9 mouse cellular contexts compared by ENCODE assay signal in genomic region chr11:50827010-50827953, GRCm38 (mm10). TPM values are rescaled to one million over a fixed set of nuclear protein-coding genes. Genes with fewer than 3 reads are reported as not detected.
A peak's percentile ranks its signal among the peaks of the same experiment; 100 is the strongest.
DNase-seq lines count a peak whose midpoint lies in the region; ATAC-seq and TF ChIP-seq lines count a peak whose summit lies in the region.
"Had no signal": no experiment of that assay in that cellular context is flagged by ENCODE, and none has a peak within 500 bp of the region (broad histone marks: within the 10 kb centered on the region; RNA-seq: fewer than 3 reads in every experiment).

Zfp354c (minus strand) TSS chr11:50827724.

- H3K9me3 ChIP-seq in embryonic facial prominence, embryonic 13.5 days: no peaks in the 10 kb centered on the region
- H3K9me3 ChIP-seq in kidney, embryonic 14.5 days (ENCODE audit: control insufficient read depth, low read length): peaks cover under 1% of the 10 kb centered on the region; the same call in 1 of the 2 replicates
- H3K9me3 ChIP-seq in limb, embryonic 14.5 days (ENCODE audit: control insufficient read depth, low read length): no peaks in the 10 kb centered on the region
- no peaks in the 10 kb centered on the region for H3K9me3 ChIP-seq in midbrain, embryonic 16.5 days (replicated peaks; ENCODE audit: control insufficient read depth, low read length, poor library complexity, severe bottlenecking)

- DNase-seq in 3T3-L1 (ENCODE audit: low read depth, low spot score): peak; percentile 78
- peak; percentile 60 to 78 for DNase-seq in adrenal gland, postnatal 4 days (ENCODE audit: low spot score in 2 of 2)
- peak; percentile 77 to 82 for DNase-seq in heart, adult 9 months (ENCODE audit: low spot score in 2 of 2)
- DNase-seq in limb, embryonic 14.5 days (ENCODE audit: low spot score): peak; percentile 89
- DNase-seq in spleen, postnatal 10 days (ENCODE audit: low spot score in 2 of 2): peak; percentile 47 to 81

- peak; percentile 68; the same call in 1 of the 2 replicates for TF ChIP-seq POLR2A in limb, embryonic 14.5 days (IDR thresholded peaks at IDR 0.05; ENCODE audit: borderline replicate concordance, extremely low read depth, insufficient read depth, insufficient read length)

- peak; percentile 92 for ATAC-seq in embryonic facial prominence, embryonic 13.5 days (ENCODE audit: insufficient number of reproducible peaks, insufficient read depth, low FRiP score, low TSS enrichment, low read depth)
- ATAC-seq in kidney, embryonic 14.5 days (ENCODE audit: low FRiP score, low TSS enrichment): peak; percentile 98
- ATAC-seq in limb, embryonic 14.5 days (ENCODE audit: low FRiP score, low read depth): peak; percentile 96
- ATAC-seq in midbrain, embryonic 16.5 days: peak; percentile 98

- H3K36me3 ChIP-seq in embryonic facial prominence, embryonic 13.5 days: peaks cover 39% of the 10 kb centered on the region
- peaks cover 32% of the 10 kb centered on the region for H3K36me3 ChIP-seq in kidney, embryonic 14.5 days (ENCODE audit: control insufficient read depth, insufficient read depth, low read length)
- H3K36me3 ChIP-seq in limb, embryonic 14.5 days (ENCODE audit: control insufficient read depth, insufficient read depth, low read length): peaks cover 38% of the 10 kb centered on the region
- H3K36me3 ChIP-seq in midbrain, embryonic 16.5 days (ENCODE audit: control insufficient read depth, insufficient read depth, low read length): peaks cover 25% of the 10 kb centered on the region
- H3K36me3 ChIP-seq: G1E had no signal

- H3K4me2 ChIP-seq in embryonic facial prominence, embryonic 13.5 days: peak within 1 kb of the TSS; percentile 68
- peak within 1 kb of the TSS; percentile 48 for H3K4me2 ChIP-seq in kidney, embryonic 14.5 days (replicated peaks; ENCODE audit: low read depth, low read length)
- peak within 1 kb of the TSS; percentile 52 for H3K4me2 ChIP-seq in limb, embryonic 14.5 days (replicated peaks; ENCODE audit: low read depth, low read length, severe bottlenecking)
- peak within 1 kb of the TSS; percentile 78 for H3K4me2 ChIP-seq in midbrain, embryonic 16.5 days (ENCODE audit: low read length)

- H3K27ac ChIP-seq in embryonic facial prominence, embryonic 13.5 days: peak within 1 kb of the TSS; percentile 74
- H3K27ac ChIP-seq in kidney, embryonic 14.5 days (ENCODE audit: low read depth, low read length): no peak within 1 kb of the TSS
- H3K27ac ChIP-seq in limb, embryonic 14.5 days (replicated peaks; ENCODE audit: low read depth, low read length): peak within 1 kb of the TSS; percentile 85
- H3K27ac ChIP-seq in midbrain, embryonic 16.5 days (ENCODE audit: low read length): peak within 1 kb of the TSS; percentile 75

- peak within 1 kb of the TSS; percentile 88 for H3K4me3 ChIP-seq in embryonic facial prominence, embryonic 13.5 days
- peak within 1 kb of the TSS; percentile 89 for H3K4me3 ChIP-seq in kidney, embryonic 14.5 days (ENCODE audit: low read length)
- H3K4me3 ChIP-seq in limb, embryonic 14.5 days (replicated peaks; ENCODE audit: low read length): peak within 1 kb of the TSS; percentile 87
- peak within 1 kb of the TSS; percentile 66 for H3K4me3 ChIP-seq in midbrain, embryonic 16.5 days (ENCODE audit: low read depth, low read length)

- peaks cover 8% of the 10 kb centered on the region for H3K4me1 ChIP-seq in embryonic facial prominence, embryonic 13.5 days
- 0 out of 2 replicates have a peak, but pooled peaks cover 5% of the 10 kb centered on the region for H3K4me1 ChIP-seq in kidney, embryonic 14.5 days (ENCODE audit: control insufficient read depth, insufficient read depth, low read length)
- peaks cover 8% of the 10 kb centered on the region for H3K4me1 ChIP-seq in limb, embryonic 14.5 days (ENCODE audit: control insufficient read depth, insufficient read depth, low read length)
- peaks cover 13% of the 10 kb centered on the region for H3K4me1 ChIP-seq in midbrain, embryonic 16.5 days (ENCODE audit: control insufficient read depth, insufficient read depth, low read length)

- peak within 1 kb of the TSS; percentile 97 for H3K9ac ChIP-seq in embryonic facial prominence, embryonic 13.5 days
- H3K9ac ChIP-seq in kidney, embryonic 14.5 days (ENCODE audit: low read depth, low read length): peak within 1 kb of the TSS; percentile 85
- H3K9ac ChIP-seq in limb, embryonic 14.5 days (ENCODE audit: low read depth, low read length, severe bottlenecking): peak within 1 kb of the TSS; percentile 96
- peak within 1 kb of the TSS; percentile 75 for H3K9ac ChIP-seq in midbrain, embryonic 16.5 days (ENCODE audit: low read depth, low read length)

- no peaks in the 10 kb centered on the region for H3K27me3 ChIP-seq in embryonic facial prominence, embryonic 13.5 days
- H3K27me3 ChIP-seq in kidney, embryonic 14.5 days (ENCODE audit: control insufficient read depth, insufficient read depth, low read length): no peaks in the 10 kb centered on the region
- H3K27me3 ChIP-seq in limb, embryonic 14.5 days (ENCODE audit: control insufficient read depth, insufficient read depth, low read length): no peaks in the 10 kb centered on the region
- H3K27me3 ChIP-seq in midbrain, embryonic 16.5 days (ENCODE audit: control insufficient read depth, insufficient read depth, low read depth, low read length): no peaks in the 10 kb centered on the region

- WGBS in embryonic facial prominence, embryonic 13.5 days: under 1% methylated on average over 45 of the region's 45 CpGs
- 1% methylated on average over 38 of the region's 45 CpGs for WGBS in kidney, embryonic 14.5 days
- WGBS in limb, embryonic 14.5 days: under 1% methylated on average over 43 of the region's 45 CpGs
- WGBS in midbrain, embryonic 16.5 days: under 1% methylated on average over 45 of the region's 45 CpGs

RNA-seq across cellular contexts. Expression of gene Zfp354c, which starts in this region (rescaled TPM):
- 10 to 100 TPM; 13.8 to 18.4 TPM for total RNA-seq in adrenal gland, postnatal 4 days (2021)
- polyA plus RNA-seq in embryonic facial prominence, embryonic 13.5 days (2015; fragmentation: Nextera tagmentation; extraction: Ambion mirVana): 51.3 and 53.0 TPM in 2 replicates
- 18.8 and 35.7 TPM in 2 replicates for polyA plus RNA-seq in kidney, embryonic 14.5 days (2014; fragmentation: Nextera tagmentation; extraction: Ambion mirVana)
- 31.7 and 33.8 TPM in 2 replicates for polyA plus RNA-seq in limb, embryonic 14.5 days (2012; rRNA removed)
- polyA plus RNA-seq in limb, embryonic 14.5 days (2014; fragmentation: Nextera tagmentation; extraction: Ambion mirVana): 57.4 and 65.5 TPM in 2 replicates
- polyA plus RNA-seq in midbrain, embryonic 16.5 days (2015; fragmentation: Nextera tagmentation; extraction: Ambion mirVana): 63.5 TPM in 2 replicates
- polyA plus RNA-seq: G1E had no signal
